Mouse (Mus musculus) heart, embryonic 12.5 days (tissue): ENCODE measurements around the gene Hcar2. TPM values are rescaled to one million over a fixed set of nuclear protein-coding genes. Genes with fewer than 3 reads are reported as not detected.

ENCODE experiments used
- ATAC-seq: fragments of 200-750 bp; cut with Nextera tagmentation; 2 replicates; pipeline ENCODE4 v1.8.0; 2017; ENCODE audit warnings: moderate TSS enrichment, moderate library complexity; ENCODE audit not compliant: insufficient number of reproducible peaks, low FRiP score
- H3K27ac ChIP-seq: fragments of 300-500 bp; sonication (generic); 2 replicates; pipeline ENCODE4 v1.5.1; 2016; ENCODE audit warnings: mild to moderate bottlenecking, moderate library complexity; ENCODE audit not compliant: poor library complexity, severe bottlenecking
- H3K27me3 ChIP-seq: fragments of 300-500 bp; sonication (generic); replicated peaks from 2 replicates; pipeline ENCODE4 v1.6.1; 2016; ENCODE audit warnings: mild to moderate bottlenecking, moderate library complexity
- H3K36me3 ChIP-seq: fragments of 300-500 bp; sonication (generic); 2 replicates; pipeline ENCODE4 v1.6.1; 2016; ENCODE audit warnings: mild to moderate bottlenecking, moderate library complexity
- H3K4me1 ChIP-seq: fragments of 300-500 bp; sonication (generic); replicated peaks from 2 replicates; pipeline ENCODE4 v1.6.1; 2016; ENCODE audit warnings: mild to moderate bottlenecking
- H3K4me2 ChIP-seq: fragments of 300-500 bp; sonication (generic); 2 replicates; pipeline ENCODE4 v1.6.1; 2016; ENCODE audit warnings: mild to moderate bottlenecking, moderate library complexity
- H3K4me3 ChIP-seq: fragments of 300-500 bp; sonication (generic); 2 replicates; pipeline ENCODE4 v1.5.1; 2016; ENCODE audit warnings: mild to moderate bottlenecking
- H3K9ac ChIP-seq: fragments of 300-500 bp; sonication (generic); 2 replicates; pipeline ENCODE4 v1.6.1; 2016; ENCODE audit warnings: mild to moderate bottlenecking, moderate library complexity
- H3K9me3 ChIP-seq: fragments of 300-500 bp; sonication (generic); replicated peaks from 2 replicates; pipeline ENCODE4 v1.6.1; 2016; ENCODE audit warnings: mild to moderate bottlenecking, moderate library complexity
- WGBS: fragments of 180-500 bp; shearing (Covaris S2); methylation state at CpG from one replicate; pipeline ENCODE4 v1.1.7; 2016; 5-methylcytosine and 5-hydroxymethylcytosine counted together
- polyA plus RNA-seq: library from polyadenylated mRNA; unstranded; fragments of >200 nt; fragmentation: Nextera tagmentation; extraction: Ambion mirVana; gene quantifications from 2 replicates; pipeline ENCODE4 v1.2.1, GENCODE M21; 2016

Gene Hcar2
- not detected in 2 replicates for polyA plus RNA-seq

DNA sequence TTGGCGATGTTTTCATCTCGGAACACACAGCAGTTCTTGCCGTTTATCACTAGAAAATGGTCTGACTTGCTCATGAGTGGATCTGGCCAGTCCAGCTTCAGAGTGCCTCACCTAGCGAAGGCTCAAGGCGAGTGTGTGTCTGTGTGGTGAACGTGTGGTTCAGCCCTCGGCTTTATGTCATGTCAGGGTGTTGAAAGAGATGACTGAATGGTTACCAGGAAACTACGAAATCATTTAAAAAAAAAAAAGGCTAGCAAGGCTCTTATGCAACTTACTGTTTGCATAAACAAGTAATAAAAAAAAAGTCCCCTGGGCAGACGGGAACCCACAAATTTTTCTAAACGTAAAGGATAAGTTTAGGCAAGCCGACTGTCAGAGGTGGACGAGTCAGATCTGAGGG lies at the start of gene Hcar2:
TSS of gene Hcar2 (minus strand) at position 135 of the 400 bp plus-strand sequence.
- Histone ChIP-seq H3K27me3 (no peaks in the 10 kb centered on the region), H3K27ac (no peak within 1 kb of the TSS), H3K4me3 (no peak within 1 kb of the TSS), H3K4me2 (no peak within 1 kb of the TSS), H3K36me3 (no peaks in the 10 kb centered on the region), H3K9me3 (no peaks in the 10 kb centered on the region), H3K9ac (no peak within 1 kb of the TSS), H3K4me1 (no peaks in the 10 kb centered on the region)
- WGBS, result 76% methylated on average over 12 of the region's 12 CpGs
- ATAC-seq, result no peak

DNA sequence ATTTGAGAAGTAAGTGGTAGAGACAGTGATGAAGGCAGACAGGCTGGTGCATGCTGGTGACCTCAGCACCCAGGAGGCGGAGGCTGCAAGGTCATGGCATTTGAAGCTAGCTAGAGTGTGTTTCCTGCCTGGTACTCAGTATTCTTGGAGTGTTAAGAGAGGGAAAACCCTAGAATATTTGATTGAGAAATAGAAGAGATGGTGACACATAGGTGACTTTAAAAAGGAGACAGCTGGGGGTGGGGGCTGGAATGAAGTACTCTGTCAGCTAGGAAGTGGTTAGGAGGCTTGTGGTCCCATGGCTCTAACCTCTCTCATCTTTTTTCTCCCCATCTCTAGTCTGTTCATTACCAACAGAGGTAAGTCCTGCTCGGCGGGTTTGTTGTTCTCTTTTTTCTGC lies 49.6 kb upstream of the Hcar2 start:
- Histone ChIP-seq H3K27ac (no peak overlapping the region), H3K36me3 (peaks cover 75% of the 10 kb centered on the region), H3K9ac (no peak overlapping the region), H3K4me3 (no peak overlapping the region), H3K4me2 (no peak overlapping the region), H3K9me3 (no peaks in the 10 kb centered on the region), H3K4me1 (peaks cover 12% of the 10 kb centered on the region), H3K27me3 (no peaks in the 10 kb centered on the region)
- 73% methylated on average over 3 of the region's 3 CpGs for WGBS
- no peak for ATAC-seq

DNA sequence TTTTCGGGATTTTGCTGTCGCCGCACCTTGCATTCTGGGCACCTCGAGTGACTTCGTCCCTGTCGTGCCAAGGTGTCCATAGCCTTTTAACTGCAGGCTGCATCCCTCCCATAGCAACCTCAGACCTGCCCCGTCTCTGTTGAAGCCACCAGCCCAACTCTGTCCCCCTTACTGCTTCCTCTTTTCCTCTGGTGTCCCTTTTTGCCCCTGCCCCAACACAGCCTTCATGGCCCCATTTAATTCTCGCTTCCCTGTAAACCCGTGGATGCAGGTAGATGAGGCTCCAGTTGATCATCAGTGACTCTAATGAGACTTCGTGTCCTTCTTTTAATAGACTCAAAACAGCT lies 42.3 kb upstream of the Hcar2 start:
- Histone ChIP-seq H3K4me2 (peak overlapping the region; percentile 89), H3K27ac (peak overlapping the region; percentile 80; the same call in 1 of the 2 replicates), H3K4me1 (peaks cover 14% of the 10 kb centered on the region), H3K36me3 (peaks cover 41% of the 10 kb centered on the region), H3K27me3 (no peaks in the 10 kb centered on the region), H3K4me3 (peak overlapping the region; percentile 81), H3K9ac (peak overlapping the region; percentile 88), H3K9me3 (no peaks in the 10 kb centered on the region)
- no peak for ATAC-seq
- WGBS, result 6% methylated on average over 10 of the region's 10 CpGs

DNA sequence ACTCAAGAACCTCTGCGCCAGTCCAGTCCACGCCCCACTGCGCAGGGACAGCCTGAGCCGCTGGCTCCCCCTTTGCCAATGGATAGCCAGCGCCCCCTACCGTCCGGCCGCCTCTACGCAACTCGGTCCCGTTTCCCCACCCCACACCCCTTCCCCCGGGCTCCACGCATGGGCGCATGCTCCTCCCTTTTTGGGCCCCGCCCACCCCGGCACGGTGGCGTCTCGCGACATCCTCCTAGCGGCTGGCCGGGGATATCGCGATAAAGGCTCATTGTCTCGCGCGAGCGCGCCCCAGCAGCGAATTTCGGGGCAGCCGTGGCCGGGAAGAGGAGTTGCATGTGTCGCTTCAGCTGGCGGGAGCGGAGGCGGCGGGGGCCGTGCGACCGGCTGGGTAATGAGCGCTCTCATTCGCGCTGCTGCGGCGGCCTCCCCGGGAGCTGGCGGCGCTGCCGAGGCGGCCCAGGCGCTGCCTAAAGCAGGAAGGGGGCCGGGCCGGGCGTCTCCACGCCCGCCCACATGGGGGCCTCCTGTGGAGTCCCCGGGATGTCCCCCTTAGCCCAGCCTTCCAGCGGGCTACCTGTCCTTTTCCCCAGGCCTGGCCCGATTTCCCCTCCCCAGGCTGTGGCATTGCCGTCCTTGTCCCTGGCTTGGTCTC lies 41.8 kb upstream of the Hcar2 start, which contains the start of gene Denr:
TSS of gene Denr (plus strand) at position 200 of the 655 bp plus-strand sequence.
- H3K9ac ChIP-seq, result peak within 1 kb of the TSS; percentile 88
- peaks cover 37% of the 10 kb centered on the region for H3K36me3 ChIP-seq
- no peaks in the 10 kb centered on the region for H3K27me3 ChIP-seq
- peak within 1 kb of the TSS; percentile 89 for H3K4me2 ChIP-seq
- peak within 1 kb of the TSS; percentile 80 for H3K27ac ChIP-seq
- no peaks in the 10 kb centered on the region for H3K9me3 ChIP-seq
- H3K4me1 ChIP-seq, result peaks cover 14% of the 10 kb centered on the region
- peak within 1 kb of the TSS; percentile 81 for H3K4me3 ChIP-seq
- ATAC-seq, result peak; percentile 97
- under 1% methylated on average over 60 of the region's 61 CpGs for WGBS

DNA sequence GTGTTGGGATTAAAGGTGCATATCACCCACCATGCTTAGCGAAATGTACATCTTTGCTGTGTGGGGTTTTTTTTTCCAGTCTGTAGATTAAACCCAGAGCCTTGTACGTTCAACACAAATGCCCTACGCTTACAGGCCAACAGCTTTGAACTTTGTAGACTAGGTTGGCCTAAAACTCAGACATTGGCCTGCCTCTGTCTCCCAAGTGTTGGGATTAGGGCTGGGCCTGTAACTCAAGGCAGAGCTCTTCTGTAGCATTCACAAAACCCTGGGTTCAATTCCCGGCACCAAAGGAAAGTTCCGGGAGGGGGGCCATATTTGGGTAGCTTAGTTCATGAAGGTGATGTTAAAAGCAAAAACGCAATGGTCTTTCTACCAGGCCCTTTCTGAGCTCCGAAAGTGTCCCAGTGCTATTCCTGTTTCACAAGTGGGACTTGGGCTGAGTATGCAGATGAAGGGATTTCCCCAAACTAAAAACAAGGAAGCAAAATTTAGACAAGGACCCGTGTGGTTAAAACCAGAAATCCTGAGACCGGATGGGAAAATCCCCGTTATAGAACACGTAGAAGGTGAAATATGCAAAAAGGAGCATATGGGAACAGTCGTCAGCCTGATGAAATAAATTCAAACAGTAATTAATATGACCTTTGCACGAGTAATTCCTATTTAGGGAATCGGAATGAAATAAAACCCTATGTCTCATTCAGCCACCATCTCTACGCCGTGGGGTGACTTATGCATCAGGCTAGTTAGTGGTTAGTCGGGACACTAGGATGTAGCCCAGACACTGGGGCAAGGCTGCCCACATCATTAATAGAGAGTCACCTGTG lies 41.1 kb upstream of the Hcar2 start:
- H3K27ac ChIP-seq, result no peak overlapping the region
- H3K4me1 ChIP-seq, result peaks cover 14% of the 10 kb centered on the region
- peaks cover 30% of the 10 kb centered on the region for H3K36me3 ChIP-seq
- H3K9me3 ChIP-seq, result no peaks in the 10 kb centered on the region
- no peaks in the 10 kb centered on the region for H3K27me3 ChIP-seq
- no peak overlapping the region for H3K9ac ChIP-seq
- peak overlapping the region; percentile 45 for H3K4me2 ChIP-seq
- H3K4me3 ChIP-seq, result no peak overlapping the region
- 71% methylated on average over 17 of the region's 17 CpGs for WGBS
- ATAC-seq, result no peak

DNA sequence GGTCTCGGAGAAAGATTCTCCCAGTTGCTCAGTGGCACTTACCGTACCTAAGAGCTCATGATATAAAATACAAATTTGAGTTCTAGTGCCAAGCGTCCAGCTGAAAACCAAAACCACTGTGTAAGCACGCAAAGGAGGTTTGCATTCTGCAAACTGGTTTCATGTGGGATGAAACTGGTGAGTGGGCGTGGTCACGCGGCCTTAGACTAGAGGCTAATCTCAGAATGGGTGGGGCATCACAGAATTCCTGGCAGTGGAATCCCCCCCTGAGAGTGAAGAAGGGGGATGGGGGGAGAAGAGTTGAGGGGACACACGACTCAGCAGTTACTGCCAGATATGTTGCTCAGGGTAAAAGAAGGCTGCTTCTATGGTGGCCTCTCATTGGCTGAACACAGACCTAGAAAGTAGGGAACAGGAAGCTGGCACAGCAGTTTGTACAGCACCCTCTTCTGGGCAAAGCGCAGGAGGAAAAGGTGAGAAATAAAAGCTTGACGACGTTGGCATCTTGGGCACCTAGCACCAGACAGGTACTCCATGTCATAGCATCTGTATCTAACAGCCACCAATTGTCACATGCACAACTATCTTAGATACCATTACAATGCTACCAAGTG lies 38.9 kb upstream of the Hcar2 start:
- Histone ChIP-seq H3K27ac (no peak overlapping the region), H3K36me3 (peaks cover 9% of the 10 kb centered on the region), H3K4me2 (no peak overlapping the region), H3K9me3 (no peaks in the 10 kb centered on the region), H3K4me1 (peaks cover 14% of the 10 kb centered on the region), H3K27me3 (no peaks in the 10 kb centered on the region), H3K9ac (no peak overlapping the region), H3K4me3 (no peak overlapping the region)
- ATAC-seq, result no peak
- 58% methylated on average over 11 of the region's 11 CpGs for WGBS

DNA sequence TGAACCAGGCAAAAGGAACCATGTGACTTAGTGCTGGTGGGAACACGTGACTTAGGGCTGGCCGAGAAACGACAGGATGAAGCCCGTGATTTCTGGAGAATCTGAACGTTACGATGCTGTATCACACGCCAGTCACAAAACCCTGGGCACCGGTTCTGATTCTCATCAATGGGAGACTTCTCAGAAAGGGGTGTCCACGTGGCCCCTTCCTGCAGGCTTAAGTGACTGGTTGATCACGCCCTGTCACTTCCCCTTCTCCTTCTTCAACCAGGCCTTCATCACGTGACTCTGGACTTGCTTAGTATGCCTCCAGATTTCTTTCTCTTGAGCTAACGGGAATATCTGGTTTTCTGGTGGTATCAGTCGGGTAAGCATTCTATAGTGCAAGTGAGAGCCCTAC lies 32.1 kb upstream of the Hcar2 start:
- H3K36me3 ChIP-seq, result no peaks in the 10 kb centered on the region
- H3K4me2 ChIP-seq, result no peak overlapping the region
- 83% methylated on average over 13 of the region's 13 CpGs for WGBS
- no peak for ATAC-seq
- H3K27me3 ChIP-seq, result no peaks in the 10 kb centered on the region
- H3K9ac ChIP-seq, result no peak overlapping the region
- no peak overlapping the region for H3K4me3 ChIP-seq
- no peaks in the 10 kb centered on the region for H3K4me1 ChIP-seq
- H3K27ac ChIP-seq, result no peak overlapping the region
- H3K9me3 ChIP-seq, result no peaks in the 10 kb centered on the region

DNA sequence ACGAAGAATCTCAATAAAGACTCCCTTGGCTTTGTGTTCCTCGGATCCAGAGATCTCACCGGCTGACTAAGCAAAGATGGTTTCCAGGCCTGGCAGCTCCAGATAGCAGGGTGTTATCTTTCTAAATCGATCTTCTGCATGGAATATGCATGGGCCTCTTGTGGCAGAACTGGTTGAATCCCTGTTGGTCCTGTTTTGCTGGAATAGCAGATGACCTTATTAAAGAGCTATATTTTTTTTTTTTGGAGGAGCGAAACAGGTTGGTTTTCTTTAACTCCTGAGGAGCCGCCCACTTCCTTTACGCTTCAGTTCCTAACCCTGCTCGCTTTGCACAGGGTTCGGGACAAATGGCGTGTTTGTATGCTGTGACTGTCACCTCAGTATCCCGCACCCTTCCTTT lies 31.1 kb upstream of the Hcar2 start:
- Histone ChIP-seq H3K4me1 (peaks cover 4% of the 10 kb centered on the region; the same call in 1 of the 2 replicates), H3K4me2 (no peak overlapping the region), H3K27me3 (no peaks in the 10 kb centered on the region), H3K9me3 (no peaks in the 10 kb centered on the region), H3K4me3 (no peak overlapping the region), H3K36me3 (no peaks in the 10 kb centered on the region), H3K27ac (no peak overlapping the region), H3K9ac (no peak overlapping the region)
- no peak for ATAC-seq
- 75% methylated on average over 11 of the region's 11 CpGs for WGBS

DNA sequence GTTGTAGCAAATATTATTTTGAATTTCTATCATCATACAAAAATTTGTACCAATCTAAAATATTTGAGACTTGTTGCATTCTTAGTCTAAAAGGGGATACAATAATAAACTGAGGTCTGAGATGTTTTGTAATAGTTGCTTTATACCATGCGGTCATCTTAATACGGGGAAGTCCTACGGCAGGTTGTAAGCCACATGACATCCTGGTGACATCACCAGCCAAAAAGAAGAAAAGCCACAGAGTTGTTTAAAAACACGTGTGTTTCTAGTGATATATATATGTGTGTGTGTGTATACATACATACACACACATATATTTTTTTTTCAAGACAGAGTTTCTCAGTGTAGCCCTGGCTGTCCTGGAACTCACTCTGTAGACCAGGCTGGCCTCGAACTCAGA lies 28.2 kb upstream of the Hcar2 start:
- no peak for ATAC-seq
- no peak overlapping the region for H3K4me2 ChIP-seq

DNA sequence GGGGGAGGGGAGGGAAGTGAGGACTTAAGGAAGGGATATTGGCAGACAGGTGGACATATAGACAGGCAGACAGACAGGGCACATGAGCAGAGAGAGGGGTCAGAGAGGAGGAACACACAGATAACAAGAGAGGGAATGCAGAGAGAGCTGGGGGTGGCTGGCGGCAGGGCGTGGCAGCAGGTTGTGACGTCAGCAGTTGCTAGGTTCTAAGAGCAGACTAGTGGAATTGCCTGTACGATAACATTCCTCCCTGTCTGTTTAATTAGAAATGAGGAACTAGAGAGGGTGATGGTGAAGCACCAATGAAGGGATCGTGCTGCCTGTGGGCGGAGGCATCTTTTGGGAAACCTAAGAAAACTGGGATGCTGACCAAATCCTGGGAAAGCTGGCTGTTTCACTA lies 26.4 kb upstream of the Hcar2 start:
- 41% methylated on average over 6 of the region's 6 CpGs for WGBS
- Histone ChIP-seq H3K27ac (no peak overlapping the region), H3K9ac (no peak overlapping the region), H3K27me3 (no peaks in the 10 kb centered on the region), H3K36me3 (no peaks in the 10 kb centered on the region), H3K9me3 (no peaks in the 10 kb centered on the region), H3K4me2 (0 out of 2 replicates have a peak overlapping the region, but pooled peaks have one; percentile 25), H3K4me3 (no peak overlapping the region), H3K4me1 (peaks cover 4% of the 10 kb centered on the region; the same call in 1 of the 2 replicates)
- ATAC-seq, result no peak

More for the DNA sequence above, 28.2 kb upstream of the Hcar2 start:
- H3K36me3 ChIP-seq, result no peaks in the 10 kb centered on the region
- 87% methylated on average over 5 of the region's 5 CpGs for WGBS
- no peaks in the 10 kb centered on the region for H3K9me3 ChIP-seq
- H3K4me1 ChIP-seq, result peaks cover 4% of the 10 kb centered on the region; the same call in 1 of the 2 replicates
- no peaks in the 10 kb centered on the region for H3K27me3 ChIP-seq
- no peak overlapping the region for H3K27ac ChIP-seq
- no peak overlapping the region for H3K4me3 ChIP-seq
- no peak overlapping the region for H3K9ac ChIP-seq

DNA sequence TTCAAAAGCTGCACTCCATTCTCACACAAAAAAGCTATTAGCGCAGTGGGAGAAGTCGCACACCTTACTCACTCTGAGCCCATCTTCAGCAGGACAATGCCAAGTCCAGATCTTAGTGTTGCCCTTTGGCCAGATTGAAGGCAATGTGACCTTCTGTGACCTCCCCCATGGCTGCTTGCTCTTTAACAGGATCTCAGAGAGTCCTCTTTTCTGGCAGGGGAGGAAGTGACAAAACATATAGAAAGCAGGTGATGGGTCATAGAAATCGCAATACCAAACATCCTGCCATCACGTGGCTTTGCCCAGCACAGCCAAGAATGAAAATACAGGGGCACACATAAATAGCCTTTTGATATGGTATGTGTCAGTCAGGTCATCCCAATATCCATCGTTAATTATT lies 25.7 kb upstream of the Hcar2 start:
- 78% methylated on average over 5 of the region's 5 CpGs for WGBS
- no peak overlapping the region for H3K27ac ChIP-seq
- H3K4me2 ChIP-seq, result no peak overlapping the region
- no peak for ATAC-seq
- H3K4me1 ChIP-seq, result peaks cover 4% of the 10 kb centered on the region; the same call in 1 of the 2 replicates
- H3K4me3 ChIP-seq, result no peak overlapping the region
- H3K27me3 ChIP-seq, result no peaks in the 10 kb centered on the region
- no peaks in the 10 kb centered on the region for H3K36me3 ChIP-seq
- H3K9ac ChIP-seq, result no peak overlapping the region
- no peaks in the 10 kb centered on the region for H3K9me3 ChIP-seq
